Mouse (Mus musculus) stomach, embryonic 15.5 days (tissue): ENCODE data around the gene Slirp. TPM values are rescaled to one million over a fixed set of nuclear protein-coding genes. Genes with fewer than 3 reads are reported as not detected.
A peak's percentile ranks its signal among the peaks of the same experiment; 100 is the strongest.
"Not testable (repeated sequence)": the region's sequence is repeated elsewhere in the genome, so short reads cannot be mapped to it uniquely, and the experiment has no call there.

Experiments
- ATAC-seq: fragments of 200-750 bp; cut with Nextera tagmentation; 2 replicates; pipeline ENCODE4 v1.8.0; 2017; ENCODE audit warnings: low read depth, moderate number of reproducible peaks, moderate TSS enrichment; ENCODE audit not compliant: insufficient read depth, low FRiP score
- H3K27ac ChIP-seq: fragments of 300-500 bp; sonication (generic); 2 replicates; pipeline ENCODE4 v1.5.1; 2015; ENCODE audit warnings: mild to moderate bottlenecking, inconsistent platforms
- H3K27me3 ChIP-seq: fragments of 300-500 bp; sonication (generic); replicated peaks from 2 replicates; pipeline ENCODE4 v1.6.1; 2015; ENCODE audit warnings: inconsistent platforms
- H3K36me3 ChIP-seq: fragments of 300-500 bp; sonication (generic); 2 replicates; pipeline ENCODE4 v1.6.1; 2015; ENCODE audit warnings: inconsistent platforms
- H3K4me1 ChIP-seq: fragments of 300-500 bp; sonication (generic); 2 replicates; pipeline ENCODE4 v1.6.1; 2015; ENCODE audit warnings: inconsistent platforms
- H3K4me2 ChIP-seq: fragments of 300-500 bp; sonication (generic); 2 replicates; pipeline ENCODE4 v1.6.1; 2015; ENCODE audit warnings: mild to moderate bottlenecking, inconsistent platforms
- H3K4me3 ChIP-seq: fragments of 300-500 bp; sonication (generic); replicated peaks from 2 replicates; pipeline ENCODE4 v1.5.1; 2015; ENCODE audit warnings: inconsistent platforms
- H3K9ac ChIP-seq: fragments of 300-500 bp; sonication (generic); 2 replicates; pipeline ENCODE4 v1.6.1; 2015; ENCODE audit warnings: inconsistent platforms
- H3K9me3 ChIP-seq: fragments of 300-500 bp; sonication (generic); 2 replicates; pipeline ENCODE4 v1.6.1; 2016; ENCODE audit warnings: inconsistent platforms
- WGBS: fragments of 180-500 bp; shearing (Covaris S2); methylation state at CpG from one replicate; pipeline ENCODE4 v1.1.7; 2015; 5-methylcytosine and 5-hydroxymethylcytosine counted together
- polyA plus RNA-seq: library from polyadenylated mRNA; unstranded; fragments of >200 nt; fragmentation: Nextera tagmentation; extraction: Ambion mirVana; gene quantifications from 2 replicates; pipeline ENCODE4 v1.2.1, GENCODE M21; 2015

Gene Slirp
- polyA plus RNA-seq, 1 experiment from 2014 or later = 303 TPM

DNA sequence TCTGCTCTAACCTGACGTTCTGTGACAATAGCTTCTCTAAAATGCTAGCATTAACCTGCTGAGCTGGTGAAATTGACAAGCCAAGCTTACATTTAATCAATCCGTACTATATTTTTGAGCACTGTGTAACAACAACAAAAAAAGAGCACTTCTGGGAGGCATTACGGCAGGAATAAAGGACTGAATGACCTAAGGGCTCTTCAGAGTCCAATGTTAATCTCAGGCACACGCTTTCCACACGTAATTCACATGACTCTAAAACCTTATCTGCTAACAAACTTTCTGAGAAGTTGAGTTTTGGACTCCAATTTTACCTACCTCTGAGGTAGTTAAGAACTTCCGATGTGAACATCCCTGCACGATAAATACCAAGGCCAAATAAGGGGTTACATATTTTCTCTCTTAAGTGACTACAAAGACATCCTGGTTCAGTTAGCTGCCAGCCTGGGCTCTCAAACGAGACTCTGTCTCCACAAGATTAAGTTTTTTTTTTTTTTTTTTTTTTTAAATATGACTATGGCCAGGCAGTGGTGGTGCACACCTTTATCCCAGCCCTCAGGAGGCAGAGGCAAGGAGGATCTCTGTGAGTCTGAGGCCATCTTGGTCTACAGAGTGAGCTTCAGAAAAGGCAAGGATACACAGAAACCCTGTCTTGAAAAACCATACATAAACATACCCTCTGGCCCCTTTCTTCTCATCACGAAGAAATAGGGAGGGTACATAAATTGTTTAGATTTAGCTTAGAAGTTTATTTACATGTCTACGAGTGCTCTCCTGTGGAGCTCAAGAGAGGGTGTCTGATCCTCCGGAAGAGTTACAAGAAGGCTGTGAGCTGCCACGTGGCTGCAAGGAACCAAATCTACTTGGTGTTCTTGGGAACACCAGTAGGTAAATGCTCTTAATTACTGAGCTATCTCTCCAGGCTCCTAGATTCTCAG, 1.2 kb upstream of the Slirp start:
- no peak for ATAC-seq
- Histone ChIP-seq H3K9ac (peak overlapping the region; percentile 93; the same call in 1 of the 2 replicates), H3K9me3 (no peaks in the 10 kb centered on the region), H3K4me2 (peak overlapping the region; percentile 84), H3K27me3 (no peaks in the 10 kb centered on the region), H3K4me3 (peak overlapping the region; percentile 100), H3K27ac (peak overlapping the region; percentile 33), H3K4me1 (peaks cover 4% of the 10 kb centered on the region), H3K36me3 (peaks cover 20% of the 10 kb centered on the region; the same call in 1 of the 2 replicates)
- WGBS = 17% methylated on average over 12 of the region's 12 CpGs

GRCm38 (mm10) chr12:87443115-87443699, 489 bp upstream of the Slirp start:
- peak overlapping the region; percentile 100 for H3K4me3 ChIP-seq
- H3K27me3 ChIP-seq = no peaks in the 10 kb centered on the region
- peaks cover 4% of the 10 kb centered on the region for H3K4me1 ChIP-seq
- peak overlapping the region; percentile 84 for H3K4me2 ChIP-seq
- H3K27ac ChIP-seq = peak overlapping the region; percentile 90
- H3K9me3 ChIP-seq = no peaks in the 10 kb centered on the region
- peak overlapping the region; percentile 93 for H3K9ac ChIP-seq
- WGBS = under 1% methylated on average over 33 of the region's 33 CpGs
- peaks cover 19% of the 10 kb centered on the region; the same call in 1 of the 2 replicates for H3K36me3 ChIP-seq
- peak; percentile 78 for ATAC-seq

DNA sequence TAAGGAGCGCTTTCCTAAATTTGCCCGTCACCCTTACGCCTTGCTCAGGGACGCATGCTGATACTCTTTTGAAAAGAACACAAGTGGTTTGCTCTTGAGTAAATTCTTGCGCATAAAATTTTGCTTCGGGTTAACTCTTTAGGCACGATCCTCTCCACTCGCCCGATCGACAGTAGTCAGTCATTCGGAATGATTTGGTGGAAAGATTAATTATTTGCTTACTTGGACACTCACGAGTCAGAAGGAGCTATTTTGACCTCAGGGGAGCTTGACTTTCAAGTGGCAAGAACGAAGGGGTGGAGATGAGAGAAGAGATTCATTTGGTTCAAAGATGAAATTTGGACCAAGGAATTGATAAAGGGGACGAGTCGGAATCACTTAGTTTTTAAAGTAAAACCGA, 515 bp downstream of the Slirp start:
- H3K4me3 ChIP-seq = peak overlapping the region; percentile 100
- peak overlapping the region; percentile 84 for H3K4me2 ChIP-seq
- ATAC-seq = no peak
- H3K27me3 ChIP-seq = no peaks in the 10 kb centered on the region
- no peak overlapping the region for H3K27ac ChIP-seq
- H3K4me1 ChIP-seq = peaks cover 4% of the 10 kb centered on the region
- WGBS = 3% methylated on average over 16 of the region's 16 CpGs
- no peaks in the 10 kb centered on the region for H3K9me3 ChIP-seq
- peaks cover 23% of the 10 kb centered on the region for H3K36me3 ChIP-seq
- peak overlapping the region; percentile 5; the same call in 1 of the 2 replicates for H3K9ac ChIP-seq

DNA sequence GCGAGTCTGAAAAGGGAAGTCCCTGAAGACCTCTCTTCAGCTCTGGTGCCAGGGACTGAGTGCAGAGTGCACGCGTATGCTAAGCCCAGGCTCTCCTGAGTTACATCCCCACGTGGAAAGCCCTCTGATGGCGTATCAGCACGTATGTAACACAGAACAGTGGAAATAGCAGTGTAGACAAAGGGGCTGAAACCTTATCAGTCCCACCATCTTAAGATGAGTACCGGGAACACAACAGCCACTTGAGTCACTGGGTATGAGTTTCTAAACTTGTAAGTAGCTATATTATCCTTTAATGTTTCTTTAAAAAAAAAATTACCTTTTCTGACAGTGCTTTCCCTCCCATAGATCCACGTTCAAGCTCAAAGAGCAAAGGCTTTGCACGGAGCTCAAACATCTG, 5.8 kb downstream of the Slirp start:
- no peak for ATAC-seq
- peaks cover 46% of the 10 kb centered on the region for H3K36me3 ChIP-seq

GRCm38 (mm10) chr12:87464678-87465297, 21.1 kb downstream of the Slirp start:
- Histone ChIP-seq H3K27ac (no peak overlapping the region), H3K27me3 (no peaks in the 10 kb centered on the region), H3K4me2 (no peak overlapping the region), H3K4me3 (no peak overlapping the region), H3K36me3 (peaks cover 33% of the 10 kb centered on the region), H3K4me1 (no peaks in the 10 kb centered on the region), H3K9me3 (no peaks in the 10 kb centered on the region), H3K9ac (no peak overlapping the region)
- ATAC-seq = peak; percentile 60; the same call in 1 of the 2 replicates
- WGBS = 85% methylated on average over 6 of the region's 6 CpGs

More for the DNA sequence above, 5.8 kb downstream of the Slirp start:
- Histone ChIP-seq H3K9ac (no peak overlapping the region), H3K27me3 (no peaks in the 10 kb centered on the region), H3K4me1 (no peaks in the 10 kb centered on the region), H3K27ac (no peak overlapping the region), H3K4me2 (no peak overlapping the region), H3K9me3 (no peaks in the 10 kb centered on the region), H3K4me3 (no peak overlapping the region)
- WGBS = 86% methylated on average over 9 of the region's 9 CpGs

- Histone ChIP-seq H3K9ac (0 out of 2 replicates have a peak overlapping the region, but pooled peaks have one; percentile 87), H3K4me2 (peak overlapping the region; percentile 54), H3K4me1 (peaks cover 10% of the 10 kb centered on the region; the same call in 1 of the 2 replicates), H3K9me3 (no peaks in the 10 kb centered on the region), H3K4me3 (peak overlapping the region; percentile 76), H3K36me3 (peaks cover 13% of the 10 kb centered on the region), H3K27me3 (no peaks in the 10 kb centered on the region), H3K27ac (no peak overlapping the region)
- ATAC-seq = no peak
- WGBS = 52% methylated on average over 7 of the region's 7 CpGs
These were observed 26.8 kb downstream of the Slirp start for GRCm38 (mm10) chr12:87470263-87471136.

GRCm38 (mm10) chr12:87471421-87471963, 27.8 kb downstream of the Slirp start:
- Histone ChIP-seq H3K9ac (peak overlapping the region; percentile 87), H3K4me3 (peak overlapping the region; percentile 76), H3K4me1 (peaks cover 10% of the 10 kb centered on the region; the same call in 1 of the 2 replicates), H3K36me3 (peaks cover 13% of the 10 kb centered on the region), H3K9me3 (no peaks in the 10 kb centered on the region), H3K27me3 (no peaks in the 10 kb centered on the region), H3K27ac (peak overlapping the region; percentile 85), H3K4me2 (peak overlapping the region; percentile 54)
- ATAC-seq = no peak
- WGBS = under 1% methylated on average over 19 of the region's 19 CpGs

DNA sequence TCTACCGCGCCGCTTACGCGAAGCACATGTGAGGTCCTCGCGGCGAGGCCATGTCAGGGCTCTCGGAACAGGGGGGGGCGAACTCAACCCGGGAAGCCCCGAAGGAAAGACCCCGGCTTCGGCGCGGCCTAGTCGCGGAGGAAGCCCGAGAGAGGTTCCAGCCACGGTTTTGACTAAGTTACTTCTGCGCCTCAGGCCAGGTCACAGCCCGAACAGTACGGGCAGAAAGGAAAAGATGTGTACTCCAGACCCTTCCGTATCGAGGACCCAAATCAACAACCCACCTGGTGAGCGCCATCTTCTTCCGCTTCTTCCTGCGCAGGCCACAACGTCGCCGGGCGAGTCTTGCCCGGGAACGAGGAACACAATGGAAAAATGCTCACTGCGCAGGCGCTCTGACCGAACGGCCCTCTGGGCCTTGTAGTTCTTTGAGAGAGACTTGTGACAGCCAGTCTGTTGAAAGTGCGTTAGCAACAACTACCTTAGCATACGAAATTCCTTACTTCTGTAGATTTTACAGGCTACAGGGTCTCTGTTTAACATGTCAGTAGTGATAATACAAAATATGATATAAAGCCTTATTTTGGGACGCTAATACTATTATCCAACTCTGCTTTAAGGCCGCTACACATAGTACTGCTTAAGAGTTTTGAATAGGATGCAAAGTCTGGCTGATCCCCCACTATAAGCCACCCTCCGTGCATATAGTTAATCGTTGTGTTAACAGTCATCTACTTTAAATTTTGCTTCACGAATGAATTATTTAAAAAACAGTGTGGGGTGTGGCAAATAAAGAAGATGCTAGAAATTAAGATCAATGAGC, 28.5 kb downstream of the Slirp start, which contains the start of gene Snw1:
Snw1 (minus strand) TSS at position 311 of the 823 bp plus-strand sequence.
- Histone ChIP-seq H3K4me2 (peak within 1 kb of the TSS; percentile 54), H3K9ac (peak within 1 kb of the TSS; percentile 87), H3K36me3 (peaks cover 9% of the 10 kb centered on the region), H3K4me3 (peak within 1 kb of the TSS; percentile 76), H3K4me1 (peaks cover 10% of the 10 kb centered on the region; the same call in 1 of the 2 replicates), H3K27me3 (no peaks in the 10 kb centered on the region), H3K9me3 (no peaks in the 10 kb centered on the region), H3K27ac (peak within 1 kb of the TSS; percentile 85)
- ATAC-seq = peak; percentile 96
- 3% methylated on average over 45 of the region's 45 CpGs for WGBS

- Histone ChIP-seq H3K27ac (no peak overlapping the region), H3K36me3 (peaks cover 4% of the 10 kb centered on the region; the same call in 1 of the 2 replicates), H3K9ac (no peak overlapping the region), H3K4me1 (peaks cover 10% of the 10 kb centered on the region; the same call in 1 of the 2 replicates), H3K9me3 (no peaks in the 10 kb centered on the region), H3K4me2 (no peak overlapping the region), H3K4me3 (no peak overlapping the region), H3K27me3 (no peaks in the 10 kb centered on the region)
- WGBS = 77% methylated on average over 3 of the region's 3 CpGs
- ATAC-seq = no peak
These were observed 31.1 kb downstream of the Slirp start for GRCm38 (mm10) chr12:87474756-87475155.

GRCm38 (mm10) chr12:87482482-87482881, 38.8 kb downstream of the Slirp start:
- H3K36me3 ChIP-seq, H3K4me1 ChIP-seq, H3K9me3 ChIP-seq, H3K27ac ChIP-seq, H3K27me3 ChIP-seq, H3K4me3 ChIP-seq, H3K4me2 ChIP-seq, H3K9ac ChIP-seq: not testable (repeated sequence)
- 80% methylated on average over 5 of the region's 5 CpGs for whole genome bisulfite sequencing
- ATAC-seq = peak; percentile 56; the same call in 1 of the 2 replicates
